Comparison of ENCODE assay signal across 8 mouse cellular contexts in genomic region chr1:168432281-168432725, GRCm38 (mm10). TPM values are rescaled to one million over a fixed set of nuclear protein-coding genes. Genes with fewer than 3 reads are reported as not detected.
DNase-seq lines count a peak whose midpoint lies in the region; ATAC-seq and TF ChIP-seq lines count a peak whose summit lies in the region.

No protein-coding gene starts in this region.

- H3K27ac ChIP-seq in forebrain, embryonic 10.5 days = peak overlapping the region; percentile 99
- peak overlapping the region; percentile 89 to 97 for H3K27ac ChIP-seq in heart, embryonic 14.5 days (replicated peaks in 1 of 2; ENCODE audit: control insufficient read depth in 1 of 2, insufficient read depth in 1 of 2, low read depth in 2 of 2, low read length in 2 of 2)
- no peak overlapping the region; the same call in 1 of the 2 replicates for H3K27ac ChIP-seq in liver, embryonic 11.5 days (ENCODE audit: low read depth, low read length)

- peaks cover 21% of the 10 kb centered on the region for H3K4me1 ChIP-seq in forebrain, embryonic 10.5 days
- peaks cover 0 to 13% of the 10 kb centered on the region in 2 experiments; a peak in 2 of 4 replicates for H3K4me1 ChIP-seq in heart, embryonic 14.5 days (ENCODE audit: control insufficient read depth in 2 of 2, insufficient read depth in 2 of 2, low read length in 2 of 2)
- H3K4me1 ChIP-seq in liver, embryonic 11.5 days (replicated peaks; ENCODE audit: control insufficient read depth, insufficient read depth, low read length) = peaks cover 11% of the 10 kb centered on the region

- no peaks in the 10 kb centered on the region for H3K27me3 ChIP-seq in forebrain, embryonic 10.5 days (ENCODE audit: poor library complexity, severe bottlenecking)
- H3K27me3 ChIP-seq in heart, embryonic 14.5 days (ENCODE audit: control insufficient read depth, insufficient read depth, low read length) = no peaks in the 10 kb centered on the region
- H3K27me3 ChIP-seq in liver, embryonic 11.5 days (replicated peaks; ENCODE audit: control insufficient read depth, insufficient read depth, low read length) = no peaks in the 10 kb centered on the region
- no peaks in the 10 kb centered on the region for H3K27me3 ChIP-seq in myocyte (ENCODE audit: control insufficient read depth, insufficient read depth, insufficient read length)

- no peak overlapping the region for H3ac ChIP-seq in myocyte (ENCODE audit: control insufficient read depth, insufficient read length)

- no peaks in the 10 kb centered on the region for H3K9me3 ChIP-seq in forebrain, embryonic 10.5 days
- H3K9me3 ChIP-seq in heart, embryonic 14.5 days (ENCODE audit: control insufficient read depth, low read length) = no peaks in the 10 kb centered on the region
- H3K9me3 ChIP-seq in liver, embryonic 11.5 days (ENCODE audit: control insufficient read depth, low read length) = no peaks in the 10 kb centered on the region

- H3K4me3 ChIP-seq in forebrain, embryonic 10.5 days = peak overlapping the region; percentile 87
- H3K4me3 ChIP-seq in heart, embryonic 14.5 days (ENCODE audit: control insufficient read depth in 1 of 2, insufficient read depth in 1 of 2, low read depth in 1 of 2, low read length in 2 of 2) = peak overlapping the region; percentile 68 to 76
- H3K4me3 ChIP-seq in liver, embryonic 11.5 days (ENCODE audit: low read depth, low read length) = peak overlapping the region; percentile 72
- peak overlapping the region; percentile 91 for H3K4me3 ChIP-seq in myocyte

- peak overlapping the region; percentile 75 for H3K9ac ChIP-seq in heart, embryonic 14.5 days (ENCODE audit: low read length)
- peak overlapping the region; percentile 46; the same call in 1 of the 2 replicates for H3K9ac ChIP-seq in liver, embryonic 11.5 days (ENCODE audit: low read depth, low read length)

- H3K36me3 ChIP-seq in forebrain, embryonic 10.5 days (replicated peaks) = no peaks in the 10 kb centered on the region
- H3K36me3 ChIP-seq in heart, embryonic 14.5 days (ENCODE audit: control insufficient read depth, insufficient read depth, low read length) = no peaks in the 10 kb centered on the region
- no peaks in the 10 kb centered on the region for H3K36me3 ChIP-seq in liver, embryonic 11.5 days (ENCODE audit: control insufficient read depth, insufficient read depth, low read length)
- no peaks in the 10 kb centered on the region for H3K36me3 ChIP-seq in myocyte (ENCODE audit: control insufficient read depth, insufficient read depth)

- 0% methylated on average over 21 of the region's 22 CpGs for WGBS in forebrain, embryonic 10.5 days
- under 1% methylated on average over 20 of the region's 22 CpGs for WGBS in heart, embryonic 14.5 days
- under 1% methylated on average over 22 of the region's 22 CpGs for WGBS in liver, embryonic 11.5 days

- ATAC-seq in CD4-positive, CD25-positive, alpha-beta regulatory T cell, adult 4 months = peak; percentile 80
- peak; percentile 100 for ATAC-seq in heart, embryonic 14.5 days (ENCODE audit: insufficient number of reproducible peaks, insufficient read depth, low FRiP score, low read depth)
- peak; percentile 100 for ATAC-seq in liver, embryonic 11.5 days (replicated peaks; ENCODE audit: low FRiP score)

- peak; percentile 55 for TF ChIP-seq POLR2A in myocyte (IDR thresholded peaks at IDR 0.05; ENCODE audit: insufficient read length, low read depth)

- peak overlapping the region; percentile 63 for H3K4me2 ChIP-seq in heart, embryonic 14.5 days (ENCODE audit: low read length)
- H3K4me2 ChIP-seq in liver, embryonic 11.5 days = peak overlapping the region; percentile 61
- peak overlapping the region; percentile 74 for H3K4me2 ChIP-seq in myocyte (ENCODE audit: low read depth)

- DNase-seq in c-Kit-positive CD71-positive TER-119-negative erythroid progenitor cells, embryonic 14.5 days (ENCODE audit: low read depth) = peak; percentile 94
- peak; percentile 95 for DNase-seq in forebrain, embryonic 10.5 days (ENCODE audit: extremely low spot score, low spot score)
- peak; percentile 98 for DNase-seq in kidney, postnatal 10 days
- peak; percentile 88 for DNase-seq in liver, embryonic 11.5 days (ENCODE audit: low spot score)
- DNase-seq in spleen, postnatal 4 days (ENCODE audit: low spot score in 2 of 2) = peak; percentile 85 to 87

- H3K79me2 ChIP-seq in myocyte (ENCODE audit: control insufficient read depth, insufficient read depth) = peaks cover 39% of the 10 kb centered on the region

TF ChIP-seq in myocyte, 11 proteins besides CTCF, POLR2A, EP300 and RAD21:
- TF ChIP-seq TCF3 (IDR thresholded peaks at IDR 0.05; ENCODE audit: insufficient read length, low read depth) = no peak
- no peak for TF ChIP-seq CEBPB (IDR thresholded peaks at IDR 0.05; ENCODE audit: insufficient read depth, poor library complexity, severe bottlenecking)
- no peak for TF ChIP-seq TCF12 (IDR thresholded peaks at IDR 0.05; ENCODE audit: insufficient read depth, poor library complexity, severe bottlenecking)
- TF ChIP-seq MYOG (IDR thresholded peaks at IDR 0.05; ENCODE audit: control insufficient read depth in 1 of 3, insufficient read depth in 1 of 3, insufficient read length in 2 of 3, low read depth in 2 of 3) = no peak
- peak; percentile 49 for TF ChIP-seq POLR2AphosphoS2 (IDR thresholded peaks at IDR 0.05; ENCODE audit: insufficient read length, low read depth)

RNA-seq across cellular contexts. Expression of gene Pbx1, which starts 0.2 kb away (rescaled TPM):
- under 1 TPM; 0.11 to 0.27 TPM for polyA plus RNA-seq in CD4-positive, CD25-positive, alpha-beta regulatory T cell, adult 4 months (2017; shearing (Covaris generic))
- 38.2 and 38.8 TPM in 2 replicates for polyA plus RNA-seq in forebrain, embryonic 10.5 days (2016; fragmentation: Nextera tagmentation; extraction: Ambion mirVana)
- 27.3 and 30.7 TPM in 2 replicates for polyA plus RNA-seq in heart, embryonic 14.5 days (2014; fragmentation: Nextera tagmentation; extraction: Ambion mirVana)
- 14.6 and 17.0 TPM in 2 replicates for polyA plus RNA-seq in liver, embryonic 11.5 days (2014; fragmentation: Nextera tagmentation; extraction: Ambion mirVana)
- polyA plus RNA-seq in myocyte (2012; fragmentation: generic; extraction: Trizol) = 11.4 TPM
